Mouse (Mus musculus) NIH3T3 (cell line): Measurements from ENCODE around the gene P2rx7.

Experiments
- DNase-seq: peaks from one replicate; pipeline ENCODE4 v3.0.0-alpha.2; 2012; ENCODE audit warnings: low read depth

Gene P2rx7

GRCm38 (mm10) chr5:122693431-122694207 is 49.9 kb downstream of the P2rx7 start:
- DNase-seq = peak; percentile 65

GRCm38 (mm10) chr5:122695516-122695915 is 51.8 kb downstream of the P2rx7 start:
- DNase-seq = no peak

DNA sequence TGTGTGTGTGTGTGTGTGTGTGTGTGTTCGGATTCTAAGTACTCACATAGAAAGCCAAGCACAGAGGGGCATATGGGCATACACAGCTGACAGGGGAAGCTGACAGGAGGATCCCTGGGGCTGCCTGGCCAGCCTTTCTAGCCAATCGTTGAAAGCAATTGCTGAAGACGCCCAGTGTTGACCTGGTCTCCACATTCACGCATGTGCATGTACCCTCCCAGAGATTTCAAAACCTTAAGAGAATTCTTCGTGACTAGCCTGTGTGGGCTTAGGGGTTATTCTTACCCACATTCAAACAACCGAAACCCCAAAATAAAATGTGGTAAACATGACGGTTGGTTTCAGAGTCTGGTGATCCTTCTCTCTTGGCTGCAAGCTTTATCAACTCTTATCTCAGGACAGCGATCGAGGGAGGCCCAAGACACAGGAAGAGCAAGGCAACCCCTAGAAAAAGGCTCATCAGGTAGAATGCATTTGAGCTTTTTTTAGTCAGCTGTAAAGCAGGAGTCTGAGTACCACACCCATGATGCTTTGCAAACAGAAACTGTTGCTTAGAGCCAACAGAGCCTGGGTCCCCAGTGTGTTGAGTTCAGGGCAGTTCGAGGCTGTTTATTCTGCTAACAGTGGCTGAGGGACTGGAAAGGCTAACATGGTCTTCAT is 54.5 kb downstream of the P2rx7 start:
- DNase-seq = no peak

DNA sequence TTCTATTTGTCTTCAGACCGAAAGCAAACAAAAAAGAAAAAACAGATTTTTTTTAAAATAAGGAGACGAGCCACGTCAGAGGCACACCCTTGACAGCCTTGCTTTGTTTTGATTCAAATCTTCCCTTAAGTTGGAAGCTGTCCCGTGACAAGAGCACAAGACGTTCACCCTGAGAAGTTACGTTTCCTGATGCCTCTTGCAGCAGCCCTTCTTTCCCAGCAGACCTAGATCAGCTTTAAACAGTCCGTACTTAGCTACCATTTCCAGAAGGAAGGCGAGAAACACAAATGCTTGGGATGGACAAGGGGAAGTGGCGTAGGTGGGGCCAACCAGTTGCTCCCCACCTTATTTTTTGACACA is 55.0 kb downstream of the P2rx7 start:
- DNase-seq = no peak

DNA sequence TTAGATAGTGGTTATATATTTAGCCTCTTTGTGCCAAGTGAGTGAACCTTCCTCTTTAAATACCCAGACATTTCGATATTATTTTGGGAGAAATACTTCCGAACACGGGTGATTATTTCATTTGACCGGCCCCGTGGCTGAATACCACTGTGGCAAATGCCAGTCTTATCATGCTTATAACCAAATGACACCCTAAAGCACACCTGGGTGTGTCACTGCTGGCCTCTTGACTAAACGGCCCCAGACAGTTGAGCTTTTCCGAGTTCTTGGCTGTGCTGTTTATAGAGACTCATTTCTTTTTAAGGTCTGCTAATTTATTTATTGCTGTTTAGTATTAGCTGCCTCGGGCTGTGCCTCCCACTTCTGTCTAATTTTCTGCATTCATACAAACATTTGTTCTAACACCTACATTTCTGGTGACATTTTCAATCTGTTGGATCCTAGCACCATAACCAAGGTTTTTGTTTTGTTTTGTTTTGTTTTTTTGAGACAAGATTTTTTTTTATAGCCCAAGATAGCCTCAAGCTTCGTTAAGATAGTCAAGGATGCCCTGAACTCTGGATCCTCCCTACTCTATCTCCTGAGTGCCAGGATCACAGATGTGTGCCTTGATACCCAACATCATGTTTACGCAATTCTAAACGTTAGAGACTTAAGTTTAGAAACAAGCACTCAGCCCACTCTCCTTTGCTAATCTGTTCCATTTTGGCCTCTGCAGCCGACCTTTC is 56.6 kb downstream of the P2rx7 start:
- no peak for DNase-seq

GRCm38 (mm10) chr5:122700837-122701212 is 57.1 kb downstream of the P2rx7 start:
- peak; percentile 34 for DNase-seq

- no peak for DNase-seq
Observed at GRCm38 (mm10) chr5:122702156-122702555, 58.4 kb downstream of the P2rx7 start.

DNA sequence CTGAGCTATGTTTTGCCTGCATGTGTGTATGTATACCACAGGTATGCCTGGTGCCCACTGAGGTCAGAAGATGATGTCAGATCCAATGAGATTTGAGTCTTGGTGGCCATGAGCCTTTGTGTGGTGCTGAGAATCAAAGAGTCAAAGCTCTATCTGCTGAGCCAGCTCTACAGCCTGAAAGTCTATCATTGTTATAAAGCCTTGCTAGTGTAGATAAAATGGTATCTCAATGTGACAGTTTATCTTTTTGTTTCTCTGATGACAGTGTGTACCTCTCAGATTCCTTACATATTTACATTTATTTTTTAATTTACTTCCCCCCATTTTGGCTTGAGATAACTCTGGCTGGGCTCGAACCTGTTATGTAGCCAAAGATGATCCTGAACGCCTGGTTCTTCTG is 59.9 kb downstream of the P2rx7 start:
- DNase-seq = no peak

DNA sequence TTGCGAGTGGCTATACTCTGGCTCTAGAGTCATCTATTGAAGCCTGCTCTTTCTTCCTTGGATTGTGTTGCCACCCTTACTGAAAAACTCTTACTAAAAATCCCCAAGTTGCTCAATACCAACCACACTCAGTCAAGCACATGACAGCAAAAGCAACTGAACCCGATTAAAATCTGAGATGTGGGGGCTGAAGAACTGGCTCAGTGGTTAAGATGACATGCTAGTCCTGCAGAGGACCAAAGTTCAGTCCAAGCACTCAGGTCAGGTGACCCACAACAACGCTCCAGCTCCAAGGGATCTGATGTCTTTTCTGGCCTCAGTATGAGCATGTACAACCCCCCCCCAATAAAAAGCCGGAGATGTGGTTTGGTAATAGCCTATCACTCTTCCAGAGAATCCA is 60.9 kb downstream of the P2rx7 start:
- DNase-seq = peak; percentile 69

DNA sequence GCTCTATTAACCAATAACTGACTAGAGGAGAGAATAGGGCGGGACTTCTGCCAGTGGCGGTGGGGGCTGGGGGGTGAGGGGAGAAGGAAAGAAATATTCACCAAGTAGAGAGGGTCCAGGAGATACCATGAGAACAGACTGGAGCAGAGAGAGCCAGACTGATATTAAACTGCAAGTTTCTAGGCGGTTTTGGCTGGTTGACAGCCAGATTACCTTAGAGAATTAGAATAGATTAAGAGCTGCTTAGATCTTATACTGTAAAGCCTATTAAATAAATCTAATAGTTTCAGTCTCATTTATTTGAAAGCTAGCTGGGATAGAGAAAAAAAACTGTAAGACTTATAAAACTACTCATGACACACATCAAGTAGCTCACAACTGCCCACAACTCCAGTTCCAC is 61.5 kb downstream of the P2rx7 start:
- DNase-seq = no peak

GRCm38 (mm10) chr5:122706917-122707275 is 63.2 kb downstream of the P2rx7 start:
- DNase-seq = no peak

- DNase-seq = peak; percentile 86
Observed at GRCm38 (mm10) chr5:122707276-122708181, 63.8 kb downstream of the P2rx7 start, which contains the start of gene P2rx4. TSS of gene P2rx4 (plus strand) at chr5:122707544.

- DNase-seq = no peak
Observed at GRCm38 (mm10) chr5:122708819-122709218, 65.1 kb downstream of the P2rx7 start.

GRCm38 (mm10) chr5:122715723-122716122 is 72.0 kb downstream of the P2rx7 start:
- no peak for DNase-seq

DNA sequence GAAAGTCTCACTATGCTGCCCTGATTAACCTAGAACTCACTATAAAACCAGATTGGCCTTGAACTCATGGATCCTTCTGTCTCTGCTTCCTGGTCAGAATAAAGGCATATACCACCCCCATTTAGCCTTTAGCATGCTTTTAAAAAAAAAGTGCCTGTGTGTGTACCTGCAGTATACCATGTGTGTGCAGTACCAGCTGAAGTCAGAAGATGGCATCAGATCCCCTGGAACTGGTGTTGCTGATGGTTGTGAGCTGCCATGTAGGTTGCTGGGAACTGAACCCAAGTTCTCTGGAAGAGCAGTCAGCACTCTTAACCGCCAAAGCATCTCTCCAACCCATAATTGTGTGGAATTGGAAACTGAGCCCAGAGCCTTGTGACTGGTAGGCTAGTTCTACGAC is 73.1 kb downstream of the P2rx7 start:
- no peak for DNase-seq

GRCm38 (mm10) chr5:122718400-122718799 is 74.7 kb downstream of the P2rx7 start:
- no peak for DNase-seq

DNA sequence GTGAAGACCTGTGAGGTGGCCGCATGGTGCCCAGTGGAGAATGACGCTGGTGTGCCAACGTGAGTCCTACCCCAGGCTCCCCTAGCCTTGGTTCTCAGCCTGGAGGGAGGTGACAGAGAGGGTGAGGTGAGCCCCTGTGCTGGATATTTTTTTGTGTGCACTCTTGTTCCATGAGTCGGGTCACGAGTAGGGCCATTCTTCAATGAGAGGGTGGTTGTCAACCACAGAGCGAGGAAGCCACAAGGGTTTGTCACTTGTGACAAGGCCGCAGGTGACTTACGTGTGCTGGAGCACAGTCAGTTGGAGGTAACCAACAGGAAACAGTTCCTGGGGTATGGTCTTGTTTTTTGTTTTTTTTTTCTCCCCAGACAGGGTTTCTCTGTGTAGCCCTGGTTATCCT is 75.5 kb downstream of the P2rx7 start:
- DNase-seq = no peak

DNA sequence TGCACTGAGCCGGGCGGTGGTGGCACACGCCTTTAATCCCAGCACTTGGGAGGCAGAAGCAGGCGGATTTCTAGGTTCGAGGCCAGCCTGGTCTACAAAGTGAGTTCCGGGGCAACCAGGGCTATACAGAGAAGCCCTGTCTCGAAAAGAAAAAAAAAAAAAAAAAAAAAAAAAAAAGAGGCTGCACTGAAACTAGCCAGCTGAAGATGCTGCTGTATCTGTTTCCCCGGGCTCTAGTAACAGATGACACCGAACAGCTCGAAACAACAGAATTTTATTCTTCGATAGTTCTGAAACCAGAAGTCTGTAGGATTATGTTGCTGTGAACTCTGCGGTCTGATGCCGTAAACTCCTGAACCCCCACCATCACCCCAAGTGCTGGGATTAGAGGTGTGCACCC is 81.7 kb downstream of the P2rx7 start:
- no peak for DNase-seq

GRCm38 (mm10) chr5:122726068-122726467 is 82.4 kb downstream of the P2rx7 start:
- DNase-seq = peak; percentile 91

DNA sequence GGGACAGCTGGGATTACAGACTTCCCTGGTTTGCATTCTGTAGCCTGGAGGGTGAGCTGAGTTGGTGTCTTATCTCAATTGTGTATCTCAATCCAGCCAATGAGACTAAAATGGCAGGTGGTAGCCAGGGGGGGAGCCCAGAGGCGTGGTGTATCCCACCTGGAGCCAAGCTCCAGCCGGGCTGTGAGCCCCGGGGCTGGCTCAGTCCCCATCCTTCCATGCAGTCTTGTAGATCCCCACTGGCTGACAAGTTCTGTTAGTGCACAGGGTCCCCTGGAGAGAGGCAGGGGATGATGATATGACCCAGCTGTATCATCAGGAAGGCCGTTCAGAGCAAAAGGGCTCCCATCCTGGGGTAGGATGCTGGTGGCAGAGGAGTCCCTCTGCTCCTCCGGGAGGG is 82.9 kb downstream of the P2rx7 start:
- DNase-seq = no peak

DNA sequence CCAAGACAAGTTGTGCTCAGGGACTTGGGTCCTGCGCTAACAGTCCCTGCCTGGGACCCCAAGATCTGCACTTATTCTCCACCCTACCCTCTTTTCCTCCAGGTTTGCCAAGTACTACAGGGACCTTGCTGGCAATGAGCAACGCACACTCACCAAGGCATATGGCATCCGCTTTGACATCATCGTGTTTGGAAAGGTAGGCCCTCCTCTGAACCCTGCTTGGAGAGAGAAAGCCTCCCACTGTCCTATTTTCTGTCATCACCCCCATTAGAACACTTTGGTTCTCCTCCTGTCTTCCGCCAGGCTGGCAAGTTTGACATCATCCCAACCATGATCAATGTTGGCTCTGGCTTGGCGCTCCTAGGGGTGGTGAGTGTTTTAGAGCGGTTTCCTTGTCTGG is 83.4 kb downstream of the P2rx7 start:
- DNase-seq = no peak

DNA sequence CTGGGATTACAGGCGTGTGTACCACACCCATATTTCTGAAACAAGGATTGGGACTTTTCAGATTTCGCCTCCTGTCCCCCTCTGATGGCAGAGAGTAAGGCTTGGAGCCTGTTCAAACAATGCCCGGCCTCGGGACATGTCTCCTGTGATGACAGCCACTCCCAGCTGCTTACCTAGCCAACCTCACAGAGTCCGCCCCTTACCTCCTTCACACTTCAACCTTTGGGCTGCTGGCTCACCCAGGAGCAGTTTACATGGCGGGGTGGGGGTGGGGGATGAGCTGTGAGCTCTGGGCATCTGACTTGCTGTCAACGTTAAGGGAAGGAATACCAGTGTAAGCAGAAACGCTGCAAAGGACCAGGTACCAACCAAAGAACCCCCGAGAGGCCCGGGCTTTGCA is 87.1 kb downstream of the P2rx7 start:
- no peak for DNase-seq
